27 mouse cellular contexts compared by ENCODE assay signal in the genomic region with DNA sequence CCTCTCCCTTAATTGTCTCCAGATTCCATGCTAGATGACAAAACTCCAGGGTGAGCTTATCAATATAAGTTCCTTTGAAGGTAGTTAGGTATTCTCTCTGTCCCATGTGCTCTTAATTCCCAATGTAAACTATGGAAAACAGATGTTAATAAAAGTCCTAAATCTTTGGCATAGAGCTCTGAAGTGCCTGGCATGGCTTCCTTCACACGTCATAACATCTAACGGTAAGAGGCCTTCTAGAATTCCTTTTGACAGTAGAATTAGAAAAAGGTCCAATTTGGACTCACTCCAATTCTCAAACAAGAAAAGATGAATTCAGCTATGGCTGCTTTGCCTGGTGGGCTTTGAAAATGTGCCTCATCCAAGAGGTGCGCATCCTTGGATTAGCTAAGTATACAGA.
DNase-seq lines count a peak whose midpoint lies in the region; ATAC-seq and TF ChIP-seq lines count a peak whose summit lies in the region.
"Had no signal": no experiment of that assay in that cellular context is flagged by ENCODE, and none has a peak within 500 bp of the region (broad histone marks: within the 10 kb centered on the region; RNA-seq: fewer than 3 reads in every experiment).

No protein-coding gene starts in this region.

- WGBS in lung, embryonic 14.5 days, result 39% methylated on average over 3 of the region's 3 CpGs
- WGBS in lung, adult 2 months, result 61% methylated on average over 3 of the region's 3 CpGs
- WGBS in embryonic facial prominence, embryonic 14.5 days, result 32% methylated on average over 3 of the region's 3 CpGs

- H3K9ac ChIP-seq in lung, embryonic 14.5 days, result no peak overlapping the region
- no peak overlapping the region for H3K9ac ChIP-seq in embryonic facial prominence, embryonic 14.5 days (ENCODE audit: low read depth, low read length)
- H3K9ac ChIP-seq: embryonic facial prominence, embryonic 13.5 days; forebrain, embryonic 13.5 days; hindbrain, embryonic 12.5 days; hindbrain, embryonic 15.5 days had no signal

- H3K27me3 ChIP-seq in lung, embryonic 14.5 days (ENCODE audit: insufficient read depth, low read length), result no peaks in the 10 kb centered on the region
- no peaks in the 10 kb centered on the region for H3K27me3 ChIP-seq in embryonic facial prominence, embryonic 14.5 days (replicated peaks; ENCODE audit: control insufficient read depth, insufficient read depth, low read length)
- H3K27me3 ChIP-seq: CH12.LX; embryonic facial prominence, embryonic 13.5 days; forebrain, embryonic 13.5 days; hindbrain, embryonic 12.5 days; hindbrain, embryonic 15.5 days had no signal

- no peak for TF ChIP-seq POLR2A in lung, adult 2 months (IDR thresholded peaks at IDR 0.05; ENCODE audit: borderline replicate concordance, extremely low read depth, low read depth, low read length)

- no peak overlapping the region for H3K4me3 ChIP-seq in lung, embryonic 14.5 days (ENCODE audit: low read depth, low read length)
- no peak overlapping the region for H3K4me3 ChIP-seq in lung, adult 2 months (replicated peaks; ENCODE audit: extremely low read depth, low read depth, low read length)
- no peak overlapping the region for H3K4me3 ChIP-seq in embryonic facial prominence, embryonic 14.5 days (ENCODE audit: low read depth, low read length)
- H3K4me3 ChIP-seq: embryonic facial prominence, embryonic 13.5 days; forebrain, embryonic 10.5 days; forebrain, embryonic 13.5 days; gastrocnemius, adult 2 months; hindbrain, embryonic 12.5 days; hindbrain, embryonic 15.5 days had no signal

- H3K4me2 ChIP-seq in lung, embryonic 14.5 days, result no peak overlapping the region
- no peak overlapping the region for H3K4me2 ChIP-seq in embryonic facial prominence, embryonic 14.5 days (ENCODE audit: low read depth, low read length)
- H3K4me2 ChIP-seq: embryonic facial prominence, embryonic 13.5 days; forebrain, embryonic 13.5 days; heart, embryonic 11.5 days; hindbrain, embryonic 12.5 days; hindbrain, embryonic 15.5 days had no signal

- H3K27ac ChIP-seq in lung, embryonic 14.5 days (ENCODE audit: low read depth), result no peak overlapping the region
- no peak overlapping the region for H3K27ac ChIP-seq in embryonic facial prominence, embryonic 14.5 days (replicated peaks; ENCODE audit: low read depth, low read length)
- H3K27ac ChIP-seq: embryonic facial prominence, embryonic 13.5 days; forebrain, embryonic 10.5 days; forebrain, embryonic 13.5 days; gastrocnemius, adult 2 months; hindbrain, embryonic 12.5 days; hindbrain, embryonic 15.5 days had no signal

- no peaks in the 10 kb centered on the region for H3K36me3 ChIP-seq in lung, embryonic 14.5 days (ENCODE audit: insufficient read depth)
- H3K36me3 ChIP-seq in embryonic facial prominence, embryonic 14.5 days (ENCODE audit: control insufficient read depth, insufficient read depth, low read length), result no peaks in the 10 kb centered on the region
- H3K36me3 ChIP-seq: embryonic facial prominence, embryonic 13.5 days; forebrain, embryonic 10.5 days; G1E; hindbrain, embryonic 12.5 days; hindbrain, embryonic 15.5 days had no signal

- DNase-seq in embryo, embryonic 11 days, result peak; percentile 10
- no peak for DNase-seq in embryo, embryonic 10 days (ENCODE audit: low spot score)
- DNase-seq in lung, embryonic 14.5 days, result peak; percentile 51
- no peak for DNase-seq in lung, adult 2 months
- peak; percentile 65 for DNase-seq in embryonic facial prominence, embryonic 14.5 days (ENCODE audit: low spot score)
- no peak for DNase-seq in left cerebral cortex, adult 8-10 months (ENCODE audit: low spot score in 2 of 2)
- no peak for DNase-seq in right cerebral cortex, adult 18-20 months
- DNase-seq: adrenal gland, postnatal 10 days; adrenal gland, postnatal 36 days; B cell, adult 2 months; cerebellum, adult 11 months; cerebellum, adult 2 months; cerebellum, adult 9-11 months; cerebellum, postnatal 36 days; gastrocnemius, adult 2 months; gastrocnemius, postnatal 14 days; heart, adult 11 months had no signal

- H3K4me1 ChIP-seq in lung, embryonic 14.5 days (ENCODE audit: insufficient read depth), result no peaks in the 10 kb centered on the region
- H3K4me1 ChIP-seq in lung, adult 2 months (ENCODE audit: control insufficient read depth, insufficient read depth, low read length), result no peaks in the 10 kb centered on the region
- H3K4me1 ChIP-seq in embryonic facial prominence, embryonic 14.5 days (ENCODE audit: control insufficient read depth, insufficient read depth, low read length), result no peaks in the 10 kb centered on the region
- H3K4me1 ChIP-seq: forebrain, embryonic 13.5 days; hindbrain, embryonic 12.5 days; hindbrain, embryonic 15.5 days had no signal

- ATAC-seq in lung, embryonic 14.5 days (ENCODE audit: insufficient read depth), result no peak
- ATAC-seq in embryonic facial prominence, embryonic 14.5 days (ENCODE audit: low read depth), result no peak
- ATAC-seq: forebrain, embryonic 13.5 days; forebrain, embryonic 16.5 days; Patski had no signal

- TF ChIP-seq CTCF in lung, embryonic 14.5 days (IDR thresholded peaks at IDR 0.05; ENCODE audit: low read depth), result no peak
- TF ChIP-seq CTCF in lung, adult 2 months (IDR thresholded peaks at IDR 0.05; ENCODE audit: insufficient read depth, low read length), result no peak

- H3K9me3 ChIP-seq in lung, embryonic 14.5 days (ENCODE audit: low read depth, low read length), result no peaks in the 10 kb centered on the region
- H3K9me3 ChIP-seq in embryonic facial prominence, embryonic 14.5 days (ENCODE audit: control insufficient read depth, low read length), result no peaks in the 10 kb centered on the region
- H3K9me3 ChIP-seq: embryonic facial prominence, embryonic 13.5 days; forebrain, embryonic 10.5 days; forebrain, embryonic 13.5 days; G1E; hindbrain, embryonic 12.5 days; hindbrain, embryonic 15.5 days had no signal

Comparison
In these comparisons a context has a peak if more than half of its experiments do, and no peak if none do; other contexts are left out.
1. DNase-seq: peak in embryo, embryonic 11 days (single experiment), lung, embryonic 14.5 days (single experiment) and embryonic facial prominence, embryonic 14.5 days (single experiment); none in embryo, embryonic 10 days (single experiment), lung, adult 2 months (single experiment), left cerebral cortex, adult 8-10 months (0 of 2) and right cerebral cortex, adult 18-20 months (single experiment).